Mouse (Mus musculus): Measurements from ENCODE around the gene Snd1. TPM values are rescaled to one million over a fixed set of nuclear protein-coding genes. Genes with fewer than 3 reads are reported as not detected.

The Snd1 gene
- polyA plus RNA-seq, 1 experiment from 2014 or later: 139 TPM

GRCm38 (mm10) chr6:28877945-28878666, 403.2 kb downstream of the Snd1 start:
- DNase-seq (ENCODE audit: low spot score) (no peak), ATAC-seq (replicated peaks; ENCODE audit: low FRiP score, low TSS enrichment, low read depth) (0 out of 2 replicates have a peak, but pooled peaks have one; percentile 42)
- Histone ChIP-seq H3K9me3 (ENCODE audit: control insufficient read depth, low read length) (no peaks in the 10 kb centered on the region), H3K9ac (ENCODE audit: low read length) (no peak overlapping the region), H3K36me3 (ENCODE audit: control insufficient read depth, insufficient read depth, low read length) (peaks cover 29% of the 10 kb centered on the region), H3K27ac (ENCODE audit: low read depth) (no peak overlapping the region), H3K4me1 (replicated peaks; ENCODE audit: control insufficient read depth, insufficient read depth, low read length) (no peaks in the 10 kb centered on the region), H3K27me3 (replicated peaks; ENCODE audit: control insufficient read depth, insufficient read depth, low read length) (no peaks in the 10 kb centered on the region), H3K4me3 (ENCODE audit: low read depth, low read length) (no peak overlapping the region), H3K4me2 (ENCODE audit: low read length) (no peak overlapping the region)
- 34% methylated on average over 7 of the region's 7 CpGs for WGBS

- DNase-seq (ENCODE audit: low spot score) (no peak), ATAC-seq (replicated peaks; ENCODE audit: low FRiP score, low TSS enrichment, low read depth) (no peak)
- WGBS: 79% methylated on average over 8 of the region's 8 CpGs
- Histone ChIP-seq H3K9ac (ENCODE audit: low read length) (no peak overlapping the region), H3K27me3 (replicated peaks; ENCODE audit: control insufficient read depth, insufficient read depth, low read length) (no peaks in the 10 kb centered on the region), H3K36me3 (ENCODE audit: control insufficient read depth, insufficient read depth, low read length) (peaks cover 41% of the 10 kb centered on the region), H3K4me3 (ENCODE audit: low read depth, low read length) (no peak overlapping the region), H3K27ac (ENCODE audit: low read depth) (no peak overlapping the region), H3K4me2 (ENCODE audit: low read length) (no peak overlapping the region), H3K4me1 (replicated peaks; ENCODE audit: control insufficient read depth, insufficient read depth, low read length) (no peaks in the 10 kb centered on the region), H3K9me3 (ENCODE audit: control insufficient read depth, low read length) (no peaks in the 10 kb centered on the region)
These were observed 404.4 kb downstream of the Snd1 start for GRCm38 (mm10) chr6:28879315-28879714.

GRCm38 (mm10) chr6:28880909-28881308, 406.0 kb downstream of the Snd1 start:
- H3K4me1 ChIP-seq (replicated peaks; ENCODE audit: control insufficient read depth, insufficient read depth, low read length): no peaks in the 10 kb centered on the region
- H3K4me2 ChIP-seq (ENCODE audit: low read length): no peak overlapping the region
- 65% methylated on average over 4 of the region's 4 CpGs for WGBS
- H3K27me3 ChIP-seq (replicated peaks; ENCODE audit: control insufficient read depth, insufficient read depth, low read length): no peaks in the 10 kb centered on the region
- ATAC-seq (replicated peaks; ENCODE audit: low FRiP score, low TSS enrichment, low read depth): no peak
- H3K36me3 ChIP-seq (ENCODE audit: control insufficient read depth, insufficient read depth, low read length): peaks cover 42% of the 10 kb centered on the region
- no peaks in the 10 kb centered on the region for H3K9me3 ChIP-seq (ENCODE audit: control insufficient read depth, low read length)
- H3K27ac ChIP-seq (ENCODE audit: low read depth): no peak overlapping the region
- H3K4me3 ChIP-seq (ENCODE audit: low read depth, low read length): no peak overlapping the region
- H3K9ac ChIP-seq (ENCODE audit: low read length): no peak overlapping the region
- no peak for DNase-seq (ENCODE audit: low spot score)

- WGBS: 79% methylated on average over 5 of the region's 5 CpGs
- H3K27ac ChIP-seq (ENCODE audit: low read depth): no peak overlapping the region
- no peaks in the 10 kb centered on the region for H3K9me3 ChIP-seq (ENCODE audit: control insufficient read depth, low read length)
- ATAC-seq (replicated peaks; ENCODE audit: low FRiP score, low TSS enrichment, low read depth) (no peak), DNase-seq (ENCODE audit: low spot score) (no peak)
- peaks cover 57% of the 10 kb centered on the region for H3K36me3 ChIP-seq (ENCODE audit: control insufficient read depth, insufficient read depth, low read length)
- no peaks in the 10 kb centered on the region for H3K27me3 ChIP-seq (replicated peaks; ENCODE audit: control insufficient read depth, insufficient read depth, low read length)
- H3K4me2 ChIP-seq (ENCODE audit: low read length): no peak overlapping the region
- H3K4me1 ChIP-seq (replicated peaks; ENCODE audit: control insufficient read depth, insufficient read depth, low read length): no peaks in the 10 kb centered on the region
- no peak overlapping the region for H3K4me3 ChIP-seq (ENCODE audit: low read depth, low read length)
- no peak overlapping the region for H3K9ac ChIP-seq (ENCODE audit: low read length)
These were observed 408.6 kb downstream of the Snd1 start for GRCm38 (mm10) chr6:28883518-28883917.

- H3K4me2 ChIP-seq (ENCODE audit: low read length): no peak overlapping the region
- WGBS: 84% methylated on average over 7 of the region's 7 CpGs
- peaks cover 73% of the 10 kb centered on the region for H3K36me3 ChIP-seq (ENCODE audit: control insufficient read depth, insufficient read depth, low read length)
- no peak overlapping the region for H3K27ac ChIP-seq (ENCODE audit: low read depth)
- H3K4me3 ChIP-seq (ENCODE audit: low read depth, low read length): no peak overlapping the region
- DNase-seq (ENCODE audit: low spot score): no peak
- no peaks in the 10 kb centered on the region for H3K4me1 ChIP-seq (replicated peaks; ENCODE audit: control insufficient read depth, insufficient read depth, low read length)
- ATAC-seq (replicated peaks; ENCODE audit: low FRiP score, low TSS enrichment, low read depth): no peak
- no peaks in the 10 kb centered on the region for H3K27me3 ChIP-seq (replicated peaks; ENCODE audit: control insufficient read depth, insufficient read depth, low read length)
- no peaks in the 10 kb centered on the region for H3K9me3 ChIP-seq (ENCODE audit: control insufficient read depth, low read length)
- H3K9ac ChIP-seq (ENCODE audit: low read length): no peak overlapping the region
These were observed 411.9 kb downstream of the Snd1 start for GRCm38 (mm10) chr6:28886724-28887440.

GRCm38 (mm10) chr6:28890426-28890825, 415.5 kb downstream of the Snd1 start:
- no peak overlapping the region for H3K4me3 ChIP-seq (ENCODE audit: low read depth, low read length)
- H3K4me1 ChIP-seq (replicated peaks; ENCODE audit: control insufficient read depth, insufficient read depth, low read length): no peaks in the 10 kb centered on the region
- no peaks in the 10 kb centered on the region for H3K27me3 ChIP-seq (replicated peaks; ENCODE audit: control insufficient read depth, insufficient read depth, low read length)
- H3K9me3 ChIP-seq (ENCODE audit: control insufficient read depth, low read length): no peaks in the 10 kb centered on the region
- ATAC-seq (replicated peaks; ENCODE audit: low FRiP score, low TSS enrichment, low read depth): no peak
- DNase-seq (ENCODE audit: low spot score): no peak
- H3K4me2 ChIP-seq (ENCODE audit: low read length): no peak overlapping the region
- no peak overlapping the region for H3K27ac ChIP-seq (ENCODE audit: low read depth)
- 88% methylated on average over 6 of the region's 6 CpGs for WGBS
- no peak overlapping the region for H3K9ac ChIP-seq (ENCODE audit: low read length)
- H3K36me3 ChIP-seq (ENCODE audit: control insufficient read depth, insufficient read depth, low read length): peaks cover 48% of the 10 kb centered on the region

GRCm38 (mm10) chr6:28891480-28891879, 416.5 kb downstream of the Snd1 start:
- H3K36me3 ChIP-seq (ENCODE audit: control insufficient read depth, insufficient read depth, low read length): peaks cover 39% of the 10 kb centered on the region
- no peak overlapping the region for H3K4me3 ChIP-seq (ENCODE audit: low read depth, low read length)
- no peak for ATAC-seq (replicated peaks; ENCODE audit: low FRiP score, low TSS enrichment, low read depth)
- no peaks in the 10 kb centered on the region for H3K4me1 ChIP-seq (replicated peaks; ENCODE audit: control insufficient read depth, insufficient read depth, low read length)
- no peak overlapping the region for H3K9ac ChIP-seq (ENCODE audit: low read length)
- DNase-seq (ENCODE audit: low spot score): no peak
- H3K27me3 ChIP-seq (replicated peaks; ENCODE audit: control insufficient read depth, insufficient read depth, low read length): no peaks in the 10 kb centered on the region
- H3K27ac ChIP-seq (ENCODE audit: low read depth): no peak overlapping the region
- no peak overlapping the region for H3K4me2 ChIP-seq (ENCODE audit: low read length)
- 44% methylated on average over 9 of the region's 9 CpGs for WGBS
- H3K9me3 ChIP-seq (ENCODE audit: control insufficient read depth, low read length): no peaks in the 10 kb centered on the region

GRCm38 (mm10) chr6:28895004-28895515, 420.1 kb downstream of the Snd1 start:
- Histone ChIP-seq H3K9me3 (ENCODE audit: control insufficient read depth, low read length) (no peaks in the 10 kb centered on the region), H3K4me2 (ENCODE audit: low read length) (no peak overlapping the region), H3K4me1 (replicated peaks; ENCODE audit: control insufficient read depth, insufficient read depth, low read length) (no peaks in the 10 kb centered on the region), H3K36me3 (ENCODE audit: control insufficient read depth, insufficient read depth, low read length) (peaks cover 5% of the 10 kb centered on the region; the same call in 1 of the 2 replicates), H3K27ac (ENCODE audit: low read depth) (no peak overlapping the region), H3K27me3 (replicated peaks; ENCODE audit: control insufficient read depth, insufficient read depth, low read length) (no peaks in the 10 kb centered on the region), H3K9ac (ENCODE audit: low read length) (no peak overlapping the region), H3K4me3 (ENCODE audit: low read depth, low read length) (no peak overlapping the region)
- no peak for ATAC-seq (replicated peaks; ENCODE audit: low FRiP score, low TSS enrichment, low read depth)
- no peak for DNase-seq (ENCODE audit: low spot score)
- 80% methylated on average over 12 of the region's 12 CpGs for WGBS
